Mouse (Mus musculus) liver, embryonic 15.5 days (tissue): ENCODE results near the gene Adamts17. TPM values are rescaled to one million over a fixed set of nuclear protein-coding genes. Genes with fewer than 3 reads are reported as not detected.
A peak's percentile ranks its signal among the peaks of the same experiment; 100 is the strongest.

ENCODE experiments used
- ATAC-seq: fragments of 200-750 bp; cut with Nextera tagmentation; 2 replicates; pipeline ENCODE4 v1.8.0; 2017; ENCODE audit warnings: moderate number of reproducible peaks, mild to moderate bottlenecking, moderate library complexity; ENCODE audit not compliant: insufficient read depth
- H3K27ac ChIP-seq: fragments of 300-500 bp; sonication (generic); replicated peaks from 2 replicates; pipeline ENCODE4 v1.5.1; 2015; ENCODE audit warnings: mild to moderate bottlenecking, inconsistent platforms
- H3K27me3 ChIP-seq: fragments of 300-500 bp; sonication (generic); 2 replicates; pipeline ENCODE4 v1.6.1; 2015; ENCODE audit warnings: mild to moderate bottlenecking, inconsistent platforms
- H3K36me3 ChIP-seq: fragments of 300-500 bp; sonication (generic); replicated peaks from 2 replicates; pipeline ENCODE4 v1.6.1; 2015; ENCODE audit warnings: moderate library complexity, mild to moderate bottlenecking, inconsistent platforms
- H3K4me1 ChIP-seq: fragments of 300-500 bp; sonication (generic); replicated peaks from 2 replicates; pipeline ENCODE4 v1.6.1; 2015; ENCODE audit warnings: inconsistent platforms
- H3K4me2 ChIP-seq: fragments of 300-500 bp; sonication (generic); 2 replicates; pipeline ENCODE4 v1.6.1; 2015; ENCODE audit warnings: moderate library complexity, mild to moderate bottlenecking, inconsistent platforms
- H3K4me3 ChIP-seq: fragments of 300-500 bp; sonication (generic); replicated peaks from 2 replicates; pipeline ENCODE4 v1.5.1; 2015; ENCODE audit warnings: mild to moderate bottlenecking, inconsistent platforms
- H3K9ac ChIP-seq: fragments of 300-500 bp; sonication (generic); 2 replicates; pipeline ENCODE4 v1.6.1; 2015; ENCODE audit warnings: moderate library complexity, mild to moderate bottlenecking, inconsistent platforms
- H3K9me3 ChIP-seq: fragments of 300-500 bp; sonication (generic); replicated peaks from 2 replicates; pipeline ENCODE4 v1.6.1; 2016; ENCODE audit warnings: inconsistent platforms
- WGBS: fragments of 180-500 bp; shearing (Covaris S2); methylation state at CpG from one replicate; pipeline ENCODE4 v1.1.7; 2015; ENCODE audit warnings: mixed read lengths; ENCODE audit not compliant: insufficient replicate concordance; 5-methylcytosine and 5-hydroxymethylcytosine counted together
- polyA plus RNA-seq: library from polyadenylated mRNA; unstranded; fragments of >200 nt; fragmentation: Nextera tagmentation; extraction: Ambion mirVana; gene quantifications from 2 replicates; pipeline ENCODE4 v1.2.1, GENCODE M21; 2015

Adamts17 gene
- polyA plus RNA-seq, 1 experiment from 2014 or later = 0.12 TPM

DNA sequence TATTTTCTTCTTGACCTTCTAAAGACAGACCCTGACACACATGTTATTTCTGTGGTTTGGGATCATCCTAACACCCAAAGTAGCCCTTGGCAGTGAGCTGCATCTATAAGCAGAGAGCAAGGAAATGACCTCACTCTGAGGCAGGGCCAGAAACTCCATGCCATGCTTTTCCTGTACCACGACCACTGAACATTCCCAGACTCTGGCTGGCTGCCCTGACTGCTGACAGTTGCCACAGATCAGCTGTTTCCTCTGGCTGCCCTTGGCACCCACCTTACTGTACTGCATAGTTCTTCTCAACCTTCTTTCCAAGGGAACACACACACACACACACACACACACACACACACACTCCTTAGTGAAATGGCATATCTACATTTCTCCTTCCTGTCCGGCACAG is 116.4 kb downstream of the Adamts17 start:
- no peaks in the 10 kb centered on the region for H3K9me3 ChIP-seq
- H3K9ac ChIP-seq = no peak overlapping the region
- no peaks in the 10 kb centered on the region for H3K36me3 ChIP-seq
- ATAC-seq = 0 out of 2 replicates have a peak, but pooled peaks have one; percentile 12
- no peak overlapping the region for H3K4me2 ChIP-seq
- no peaks in the 10 kb centered on the region for H3K4me1 ChIP-seq
- no peak overlapping the region for H3K4me3 ChIP-seq
- WGBS = 46% methylated on average over 2 of the region's 2 CpGs
- no peak overlapping the region for H3K27ac ChIP-seq
- no peaks in the 10 kb centered on the region for H3K27me3 ChIP-seq

DNA sequence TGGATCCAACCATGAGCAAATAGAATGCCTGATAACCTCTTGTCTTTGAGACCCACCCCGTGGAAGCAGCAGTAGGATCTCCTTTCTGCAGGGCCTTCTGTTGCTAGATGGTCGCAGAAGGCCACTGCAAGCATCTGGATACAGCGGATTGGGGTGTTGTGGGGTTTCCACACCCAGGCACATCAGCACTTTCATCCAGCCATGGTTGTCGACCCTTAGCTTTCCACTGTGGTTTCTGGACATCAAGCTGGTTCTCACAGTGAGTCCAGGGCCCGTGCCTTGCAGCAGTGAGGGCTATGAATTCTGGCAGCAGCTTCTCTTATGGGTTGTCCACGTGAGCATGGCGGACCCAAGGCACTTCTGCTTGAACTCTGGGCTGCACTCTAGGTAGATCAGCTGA is 118.2 kb downstream of the Adamts17 start:
- H3K27me3 ChIP-seq = no peaks in the 10 kb centered on the region
- H3K27ac ChIP-seq = no peak overlapping the region
- H3K4me3 ChIP-seq = no peak overlapping the region
- no peak for ATAC-seq
- H3K4me2 ChIP-seq = no peak overlapping the region
- H3K4me1 ChIP-seq = no peaks in the 10 kb centered on the region
- H3K9ac ChIP-seq = no peak overlapping the region
- 64% methylated on average over 7 of the region's 7 CpGs for WGBS
- no peaks in the 10 kb centered on the region for H3K9me3 ChIP-seq
- no peaks in the 10 kb centered on the region for H3K36me3 ChIP-seq

DNA sequence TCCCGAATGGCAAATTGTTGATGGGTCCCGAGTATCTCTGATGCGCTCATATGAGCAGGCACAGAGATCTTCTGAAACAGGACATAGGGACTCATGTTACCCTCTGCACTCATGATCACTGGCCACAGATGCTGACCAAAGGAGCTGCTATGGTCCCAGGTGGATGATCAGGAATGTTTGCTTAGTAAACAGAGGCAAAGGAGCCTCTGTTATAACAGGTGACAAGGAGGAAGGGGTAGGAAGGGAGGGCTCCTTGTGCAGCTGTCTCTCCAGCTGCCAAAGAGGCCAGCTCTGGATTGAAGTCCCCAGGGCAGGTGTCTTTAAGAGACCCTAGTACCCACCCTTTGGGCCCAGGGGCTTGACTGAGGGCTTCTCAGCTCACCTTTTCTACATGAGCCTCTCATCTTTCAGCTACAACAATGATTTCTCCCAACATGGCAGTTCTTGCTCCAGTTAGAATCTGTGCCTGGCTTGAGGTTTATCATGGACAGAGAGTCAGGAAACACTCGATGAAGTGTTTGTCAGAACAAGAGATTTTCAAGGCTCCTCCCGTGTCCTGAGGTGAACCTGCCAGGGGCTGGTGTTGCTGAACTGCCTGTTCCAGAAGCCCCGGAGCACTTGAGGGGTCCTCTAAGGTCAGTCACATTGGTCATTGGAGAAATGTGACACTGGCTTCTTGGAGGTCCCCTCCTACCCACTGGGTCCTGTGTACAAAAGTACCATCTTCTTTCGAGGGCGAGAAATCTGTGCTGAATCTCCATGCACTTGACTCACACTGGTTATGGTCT is 120.9 kb downstream of the Adamts17 start:
- WGBS = 60% methylated on average over 8 of the region's 8 CpGs

DNA sequence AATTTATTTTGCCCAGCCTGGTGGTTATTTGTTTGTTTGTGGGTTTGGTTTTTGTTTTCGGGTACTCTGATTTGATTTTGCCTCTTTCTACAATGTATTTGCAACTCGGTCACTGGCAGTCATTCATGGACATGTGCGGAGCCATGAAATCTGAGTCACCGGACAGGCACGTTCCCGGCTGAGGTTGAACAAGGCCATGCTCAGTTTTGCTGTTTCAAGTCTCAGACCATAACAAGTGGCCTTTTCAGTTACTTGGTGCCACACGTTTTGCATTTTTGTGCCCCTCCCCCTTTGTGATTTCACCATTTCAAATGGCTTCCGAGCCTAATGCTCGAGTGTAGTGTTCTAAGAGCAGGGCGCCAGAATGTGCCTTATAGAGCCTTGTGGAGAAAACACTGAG is 123.2 kb downstream of the Adamts17 start:
- no peak overlapping the region for H3K9ac ChIP-seq
- no peaks in the 10 kb centered on the region for H3K36me3 ChIP-seq
- no peaks in the 10 kb centered on the region for H3K9me3 ChIP-seq
- H3K4me3 ChIP-seq = no peak overlapping the region
- H3K27ac ChIP-seq = no peak overlapping the region
- ATAC-seq = no peak
- no peaks in the 10 kb centered on the region for H3K27me3 ChIP-seq
- WGBS = 66% methylated on average over 10 of the region's 10 CpGs
- no peak overlapping the region for H3K4me2 ChIP-seq
- no peaks in the 10 kb centered on the region for H3K4me1 ChIP-seq

More for the DNA sequence above, 120.9 kb downstream of the Adamts17 start:
- Histone ChIP-seq H3K27me3 (no peaks in the 10 kb centered on the region), H3K27ac (no peak overlapping the region), H3K9me3 (no peaks in the 10 kb centered on the region), H3K4me1 (no peaks in the 10 kb centered on the region), H3K9ac (no peak overlapping the region), H3K4me2 (no peak overlapping the region), H3K4me3 (no peak overlapping the region), H3K36me3 (no peaks in the 10 kb centered on the region)
- ATAC-seq = no peak

DNA sequence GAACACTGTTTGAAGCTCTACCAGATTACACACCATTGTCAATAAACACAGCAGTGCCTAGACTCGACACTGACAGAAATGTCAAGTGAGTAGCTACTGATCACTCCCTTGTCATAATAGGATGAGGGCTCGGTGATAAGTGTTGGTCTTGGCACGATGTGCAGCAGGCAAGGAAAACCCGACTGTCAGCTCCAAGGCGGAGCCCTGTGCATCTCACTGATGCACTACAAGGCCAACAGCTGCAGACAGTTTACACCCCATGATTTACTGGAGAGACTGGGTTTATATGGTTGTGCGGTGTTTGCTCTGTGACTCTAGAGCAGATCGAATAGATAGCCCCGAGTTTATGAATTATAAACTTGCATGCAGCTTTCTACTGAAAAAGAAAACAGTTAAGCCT is 124.0 kb downstream of the Adamts17 start:
- Histone ChIP-seq H3K9me3 (no peaks in the 10 kb centered on the region), H3K36me3 (no peaks in the 10 kb centered on the region), H3K4me3 (no peak overlapping the region), H3K27me3 (no peaks in the 10 kb centered on the region), H3K27ac (no peak overlapping the region), H3K4me2 (no peak overlapping the region), H3K4me1 (no peaks in the 10 kb centered on the region), H3K9ac (no peak overlapping the region)
- WGBS = 59% methylated on average over 8 of the region's 8 CpGs
- ATAC-seq = no peak

DNA sequence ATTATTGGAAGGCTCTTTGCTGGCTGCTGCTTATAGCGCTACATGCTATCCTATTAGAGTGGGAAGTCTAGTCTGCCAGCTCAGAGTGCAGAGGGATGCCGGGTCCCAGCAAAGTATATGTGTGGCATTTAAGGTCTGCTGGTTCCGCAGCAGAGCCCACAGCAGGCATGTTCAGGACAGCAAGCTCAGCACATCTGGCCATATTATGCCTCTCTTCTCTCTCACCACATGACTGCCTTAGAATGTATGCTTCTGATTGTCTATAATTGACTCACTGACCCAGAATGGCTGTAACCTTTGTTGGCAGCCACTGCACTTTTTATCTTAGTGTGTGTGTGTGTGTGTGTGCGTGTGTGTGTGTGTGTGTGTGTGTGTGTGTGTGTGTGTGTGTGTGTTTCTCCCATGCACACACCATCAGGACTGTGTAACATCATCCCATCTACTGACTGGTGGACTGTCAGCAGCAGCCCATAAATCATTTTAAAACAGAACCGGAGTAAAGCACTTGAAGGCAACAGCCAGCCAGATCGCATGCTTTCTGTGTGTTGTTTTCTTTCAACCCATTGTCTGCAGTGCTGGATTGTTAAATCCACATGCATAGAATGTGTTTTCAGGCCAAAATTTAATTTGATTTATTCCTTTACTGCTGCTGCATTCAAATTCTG is 127.1 kb downstream of the Adamts17 start:
- no peak for ATAC-seq
- H3K4me1 ChIP-seq = no peaks in the 10 kb centered on the region
- no peak overlapping the region for H3K4me3 ChIP-seq
- H3K9me3 ChIP-seq = no peaks in the 10 kb centered on the region
- H3K36me3 ChIP-seq = no peaks in the 10 kb centered on the region
- H3K27me3 ChIP-seq = no peaks in the 10 kb centered on the region
- WGBS = 59% methylated on average over 6 of the region's 6 CpGs
- H3K4me2 ChIP-seq = no peak overlapping the region
- no peak overlapping the region for H3K27ac ChIP-seq
- H3K9ac ChIP-seq = no peak overlapping the region

DNA sequence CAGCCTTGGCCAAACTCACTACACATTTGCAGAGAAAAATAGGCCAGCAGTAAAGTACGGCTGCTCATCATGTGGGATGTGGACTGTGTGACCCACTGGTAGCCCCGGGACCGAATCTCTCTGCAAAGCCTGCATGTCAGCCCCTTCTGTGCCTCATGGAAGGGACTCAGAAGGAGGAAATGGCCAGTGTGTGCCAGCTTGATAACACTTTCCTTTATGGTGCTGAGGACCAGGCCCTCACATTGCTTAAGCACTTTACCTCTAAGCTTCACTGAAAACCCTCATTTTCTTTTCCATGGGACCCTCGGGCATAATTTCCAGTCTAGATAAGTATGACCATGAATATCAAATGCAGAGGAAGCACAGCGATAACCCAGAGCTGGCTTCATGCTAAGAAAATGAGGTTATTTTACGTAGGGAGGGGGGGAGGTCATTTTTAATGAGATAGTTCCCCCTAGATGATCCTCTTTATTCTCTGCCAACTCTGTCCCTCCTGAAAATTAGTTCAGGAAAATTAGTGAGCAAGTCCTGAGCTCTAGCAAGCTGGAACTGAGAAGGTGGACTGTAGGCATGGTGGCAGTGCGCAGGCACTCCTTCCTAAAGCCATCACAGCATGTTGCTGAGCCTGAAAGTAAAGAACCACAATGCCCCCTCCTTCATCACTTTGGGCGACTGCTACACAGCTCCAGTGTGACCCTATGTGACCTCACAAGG is 127.8 kb downstream of the Adamts17 start:
- ATAC-seq = no peak
- Histone ChIP-seq H3K9ac (no peak overlapping the region), H3K4me2 (no peak overlapping the region), H3K4me1 (no peaks in the 10 kb centered on the region), H3K9me3 (no peaks in the 10 kb centered on the region), H3K27ac (no peak overlapping the region), H3K36me3 (no peaks in the 10 kb centered on the region), H3K27me3 (no peaks in the 10 kb centered on the region), H3K4me3 (no peak overlapping the region)
- WGBS = 28% methylated on average over 8 of the region's 8 CpGs

DNA sequence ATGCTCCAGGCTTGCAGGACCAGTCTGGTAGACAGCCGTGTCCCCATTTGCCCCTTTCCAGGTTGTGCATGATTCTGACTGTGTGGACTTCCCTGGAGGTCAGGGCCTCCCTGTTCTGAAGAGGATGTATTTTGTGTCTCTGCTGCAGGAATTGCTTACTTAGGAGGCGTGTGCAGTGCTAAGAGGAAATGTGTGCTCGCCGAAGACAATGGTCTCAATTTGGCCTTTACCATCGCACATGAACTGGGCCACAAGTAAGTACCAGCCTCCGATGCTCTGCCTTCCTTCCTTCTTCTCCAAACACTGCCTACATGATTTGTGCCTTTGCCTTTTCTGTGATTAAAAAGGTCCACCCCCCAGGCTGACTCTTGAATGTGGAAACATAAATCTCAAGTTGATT is 129.1 kb downstream of the Adamts17 start:
- Histone ChIP-seq H3K4me1 (no peaks in the 10 kb centered on the region), H3K4me2 (no peak overlapping the region), H3K36me3 (no peaks in the 10 kb centered on the region), H3K9me3 (no peaks in the 10 kb centered on the region), H3K9ac (no peak overlapping the region), H3K27me3 (no peaks in the 10 kb centered on the region), H3K27ac (no peak overlapping the region), H3K4me3 (no peak overlapping the region)
- 38% methylated on average over 6 of the region's 6 CpGs for WGBS
- ATAC-seq = no peak

DNA sequence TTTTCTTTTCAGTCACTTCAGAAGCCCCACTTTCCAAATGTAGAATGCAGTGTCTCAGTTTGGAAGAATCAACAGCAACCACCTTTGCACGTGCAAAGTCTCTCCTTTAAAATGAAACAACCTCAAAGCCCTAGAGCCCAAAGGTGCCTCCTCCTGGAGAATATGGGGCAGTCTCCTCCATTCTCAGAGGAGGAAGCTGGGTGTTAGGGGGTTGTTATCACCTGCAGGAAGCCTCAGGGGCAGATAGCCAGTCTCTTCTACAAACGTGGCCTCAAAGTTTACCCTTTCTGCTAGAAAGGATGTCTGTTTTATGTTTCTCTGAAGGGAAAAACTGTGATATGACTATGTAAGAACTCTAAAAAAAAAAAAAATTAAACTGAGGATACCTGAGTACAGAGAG is 129.7 kb downstream of the Adamts17 start:
- WGBS = 1% methylated on average over 2 of the region's 2 CpGs
- Histone ChIP-seq H3K4me1 (no peaks in the 10 kb centered on the region), H3K27ac (no peak overlapping the region), H3K4me2 (no peak overlapping the region), H3K9me3 (no peaks in the 10 kb centered on the region), H3K4me3 (no peak overlapping the region), H3K36me3 (no peaks in the 10 kb centered on the region), H3K9ac (no peak overlapping the region), H3K27me3 (no peaks in the 10 kb centered on the region)
- no peak for ATAC-seq

DNA sequence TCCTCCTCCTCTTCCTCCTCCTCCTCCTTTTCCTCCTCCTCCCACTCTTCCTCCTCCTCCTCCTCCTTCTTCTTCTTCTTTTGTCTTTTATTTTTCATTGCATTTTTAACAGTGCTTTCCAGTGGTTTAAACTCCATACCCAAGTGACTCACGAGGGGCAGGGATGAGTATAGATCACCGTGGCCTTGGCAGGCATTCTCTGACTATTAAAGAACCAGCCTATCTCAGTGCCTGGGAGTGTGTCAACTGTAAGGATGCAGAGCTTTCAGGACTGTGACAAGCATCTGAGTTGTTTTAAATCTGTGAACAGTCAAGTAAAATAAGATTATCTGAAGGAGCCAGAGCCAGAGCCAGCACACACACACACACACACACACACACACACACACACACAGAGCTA is 130.7 kb downstream of the Adamts17 start:
- Histone ChIP-seq H3K4me1 (no peaks in the 10 kb centered on the region), H3K4me3 (no peak overlapping the region), H3K4me2 (no peak overlapping the region), H3K27ac (no peak overlapping the region), H3K9me3 (no peaks in the 10 kb centered on the region), H3K36me3 (no peaks in the 10 kb centered on the region), H3K27me3 (no peaks in the 10 kb centered on the region), H3K9ac (no peak overlapping the region)
- WGBS = 35% methylated on average over 2 of the region's 2 CpGs
- ATAC-seq = no peak

DNA sequence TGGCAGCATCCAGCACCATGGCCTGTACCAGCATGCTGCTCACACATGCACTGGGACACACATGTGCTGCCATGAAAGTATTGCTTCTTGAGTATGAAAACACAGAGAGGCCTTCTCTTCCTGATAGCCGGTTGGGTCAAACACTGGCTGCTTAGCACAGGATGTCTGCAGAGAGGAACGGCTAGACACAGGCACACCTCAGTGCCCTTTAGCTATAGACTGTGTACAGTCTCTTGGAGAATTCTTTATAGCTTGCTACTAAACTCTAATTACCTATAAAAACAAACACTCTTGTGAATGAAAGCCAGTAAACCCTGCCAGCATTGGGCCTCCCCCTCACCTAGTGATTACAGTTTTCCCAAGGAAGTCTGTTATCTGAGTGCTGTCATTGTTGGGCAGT is 131.4 kb downstream of the Adamts17 start:
- 61% methylated on average over 2 of the region's 2 CpGs for WGBS
- Histone ChIP-seq H3K27ac (no peak overlapping the region), H3K4me1 (no peaks in the 10 kb centered on the region), H3K9me3 (no peaks in the 10 kb centered on the region), H3K4me2 (no peak overlapping the region), H3K27me3 (no peaks in the 10 kb centered on the region), H3K36me3 (no peaks in the 10 kb centered on the region), H3K4me3 (no peak overlapping the region), H3K9ac (no peak overlapping the region)
- no peak for ATAC-seq
